Mouse (Mus musculus): ENCODE measurements around the gene Snx21. TPM values are rescaled to one million over a fixed set of nuclear protein-coding genes. Genes with fewer than 3 reads are reported as not detected.
"Not testable (repeated sequence)": the region's sequence is repeated elsewhere in the genome, so short reads cannot be mapped to it uniquely, and the experiment has no call there.

The Snx21 gene
- total and polyA plus RNA-seq, 3 experiments = 3.8 to 7.7 TPM; not detected in 1

DNA sequence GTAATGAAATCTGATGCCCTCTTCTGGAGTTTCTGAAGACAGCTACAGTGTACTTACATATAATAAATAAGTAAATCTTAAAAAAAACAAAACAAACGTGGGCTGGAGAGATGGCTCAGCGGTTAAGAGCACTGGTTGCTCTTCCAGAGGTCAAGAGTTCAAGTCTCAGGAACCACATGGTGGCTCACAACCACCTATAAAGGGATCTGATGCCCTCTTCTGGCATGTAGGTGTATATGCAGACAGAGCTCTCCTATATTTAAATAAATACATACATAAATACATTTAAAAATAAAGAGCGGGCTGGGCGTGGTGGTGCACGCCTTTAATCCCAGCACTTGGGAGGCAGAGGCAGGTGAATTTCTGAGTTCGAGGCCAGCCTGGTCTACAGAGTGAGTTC, 12.9 kb downstream of the Snx21 start:
- peaks cover 0 to 15% of the 10 kb centered on the region in 2 experiments; a peak in 3 of 4 replicates for H3K36me3 ChIP-seq (ENCODE audit: control insufficient read depth in 1 of 2, insufficient read depth in 2 of 2, low read length in 2 of 2)
- peak; percentile 58 for DNase-seq (ENCODE audit: low read depth, low spot score)

GRCm38 (mm10) chr2:164800252-164801004, 14.8 kb downstream of the Snx21 start:
- no peaks in the 10 kb centered on the region for H3K27me3 ChIP-seq (ENCODE audit: control insufficient read depth in 1 of 2, insufficient read depth in 2 of 2, low read length in 2 of 2)

More for the DNA sequence above, 12.9 kb downstream of the Snx21 start:
- not testable (repeated sequence) for H3K9me3 ChIP-seq (replicated peaks; ENCODE audit: insufficient read depth, low read length); H3K4me1 ChIP-seq (ENCODE audit: control insufficient read depth in 1 of 2, insufficient read depth in 2 of 2, low read length in 2 of 2); H3K4me3 ChIP-seq (ENCODE audit: control insufficient read depth in 1 of 2, insufficient read depth in 1 of 2, low read depth in 2 of 2, low read length in 2 of 2); H3K27me3 ChIP-seq (ENCODE audit: control insufficient read depth in 1 of 2, insufficient read depth in 2 of 2, low read length in 2 of 2); H3K9ac ChIP-seq (ENCODE audit: control insufficient read depth, low read depth, low read length, poor library complexity, severe bottlenecking); H3K27ac ChIP-seq (ENCODE audit: control insufficient read depth, low read depth, low read length)
- TF ChIP-seq CTCF (IDR thresholded peaks at IDR 0.05 in 2 of 3, conservative IDR thresholded peaks at IDR 0.05 in 1 of 3; ENCODE audit: control insufficient read depth in 1 of 3, insufficient read depth in 1 of 3, low read depth in 2 of 3, low read length in 3 of 3, poor library complexity in 1 of 3, severe bottlenecking in 1 of 3) (peak; percentile 12 to 44 (median 22); a peak in 3 of 6 replicates), TBP (IDR thresholded peaks at IDR 0.05; ENCODE audit: low read depth, low read length) (0 out of 2 replicates have a peak, but pooled peaks have one; percentile 22), RAD21 (IDR thresholded peaks at IDR 0.05; ENCODE audit: low read depth, low read length) (peak; percentile 6), MYC (IDR thresholded peaks at IDR 0.05; ENCODE audit: low read depth, low read length) (peak; percentile 79)
- peaks cover 15% of the 10 kb centered on the region for H3K79me2 ChIP-seq (ENCODE audit: control insufficient read depth, insufficient read depth, low read length, poor library complexity)

GRCm38 (mm10) chr2:164803201-164803920, 17.7 kb downstream of the Snx21 start:
- Histone ChIP-seq H3K9me3 (replicated peaks; ENCODE audit: insufficient read depth, low read length) (no peaks in the 10 kb centered on the region), H3K27ac (ENCODE audit: control insufficient read depth, low read depth, low read length) (no peak overlapping the region; the same call in 1 of the 2 replicates), H3K4me3 (ENCODE audit: control insufficient read depth in 1 of 2, insufficient read depth in 1 of 2, low read depth in 2 of 2, low read length in 2 of 2) (peak overlapping the region; percentile 71 to 78), H3K9ac (ENCODE audit: control insufficient read depth, low read depth, low read length, poor library complexity, severe bottlenecking) (peak overlapping the region; percentile 86), H3K4me1 (ENCODE audit: control insufficient read depth in 1 of 2, insufficient read depth in 2 of 2, low read length in 2 of 2) (peaks cover 7 to 17% of the 10 kb centered on the region in 2 experiments; a peak in 3 of 4 replicates), H3K79me2 (ENCODE audit: control insufficient read depth, insufficient read depth, low read length, poor library complexity) (peaks cover 30% of the 10 kb centered on the region), H3K27me3 (ENCODE audit: control insufficient read depth in 1 of 2, insufficient read depth in 2 of 2, low read length in 2 of 2) (no peaks in the 10 kb centered on the region), H3K36me3 (ENCODE audit: control insufficient read depth in 1 of 2, insufficient read depth in 2 of 2, low read length in 2 of 2) (peaks cover 0 to 18% of the 10 kb centered on the region in 2 experiments; a peak in 3 of 4 replicates)
- DNase-seq (ENCODE audit: low read depth, low spot score) = no peak
- TF ChIP-seq ZNF384 (IDR thresholded peaks at IDR 0.05; ENCODE audit: low read depth, low read length) (peak; percentile 80), TBP (IDR thresholded peaks at IDR 0.05; ENCODE audit: low read depth, low read length) (no peak)

More at GRCm38 (mm10) chr2:164800252-164801004, 14.8 kb downstream of the Snx21 start:
- Histone ChIP-seq H3K4me1 (ENCODE audit: control insufficient read depth in 1 of 2, insufficient read depth in 2 of 2, low read length in 2 of 2) (peaks cover 7 to 10% of the 10 kb centered on the region in 2 experiments; a peak in 3 of 4 replicates), H3K36me3 (ENCODE audit: control insufficient read depth in 1 of 2, insufficient read depth in 2 of 2, low read length in 2 of 2) (peaks cover 0 to 11% of the 10 kb centered on the region in 2 experiments; a peak in 3 of 4 replicates), H3K79me2 (ENCODE audit: control insufficient read depth, insufficient read depth, low read length, poor library complexity) (peaks cover 26% of the 10 kb centered on the region), H3K4me3 (ENCODE audit: control insufficient read depth in 1 of 2, insufficient read depth in 1 of 2, low read depth in 2 of 2, low read length in 2 of 2) (no peak overlapping the region), H3K9ac (ENCODE audit: control insufficient read depth, low read depth, low read length, poor library complexity, severe bottlenecking) (no peak overlapping the region), H3K9me3 (replicated peaks; ENCODE audit: insufficient read depth, low read length) (no peaks in the 10 kb centered on the region), H3K27ac (ENCODE audit: control insufficient read depth, low read depth, low read length) (no peak overlapping the region)
- no peak for DNase-seq (ENCODE audit: low read depth, low spot score)
- TF ChIP-seq ZMIZ1 (IDR thresholded peaks at IDR 0.05; ENCODE audit: low read depth, low read length) (no peak), GATA1 (IDR thresholded peaks at IDR 0.05; ENCODE audit: low read depth, low read length) (no peak), ELF1 (IDR thresholded peaks at IDR 0.05; ENCODE audit: low read depth, low read length) (no peak), ZC3H11A (IDR thresholded peaks at IDR 0.05; ENCODE audit: low read depth, low read length) (no peak), MYB (IDR thresholded peaks at IDR 0.05; ENCODE audit: low read depth, low read length) (no peak), ZKSCAN1 (IDR thresholded peaks at IDR 0.05; ENCODE audit: low read depth, low read length) (no peak), CHD2 (IDR thresholded peaks at IDR 0.05; ENCODE audit: low read length) (no peak), E2F4 (IDR thresholded peaks at IDR 0.05; ENCODE audit: borderline replicate concordance, low read depth, low read length) (no peak), KAT2A (conservative IDR thresholded peaks at IDR 0.05; ENCODE audit: low read depth, low read length) (no peak)
